Mouse (Mus musculus) left cerebral cortex, postnatal 14 days (tissue): Measurements from ENCODE around the gene Zkscan3. TPM values are rescaled to one million over a fixed set of nuclear protein-coding genes. Genes with fewer than 3 reads are reported as not detected.

Source experiments
- DNase-seq, 2 experiments: peaks; one replicate each; pipeline ENCODE4 v3.0.0; 2021 to 2022; ENCODE audit warnings: low spot score in 2 of 2, mixed read lengths in 1 of 2
- intact Hi-C: fragments of 180-260 bp; cut with DNase I; formaldehyde crosslinking; loops from one replicate; pipeline ENCODE4 v1.15.1; 2025
- long read RNA-seq, 2 experiments: library from polyadenylated mRNA; stranded (forward); transcript quantifications; one replicate each; pipeline ENCODE4 v2.0.0; 2021
- total RNA-seq, 2 experiments: library from RNA; stranded (reverse); gene quantifications; 2 replicates each; pipeline ENCODE4 v1.2.3; 2021

The Zkscan3 gene
- 10 to 100 TPM; 38.3 to 40.1 TPM for total RNA-seq
- long read RNA-seq, experiment 1, transcript Zkscan3-201 (6 exons, 2,561 nt) = minor isoform, 8 of 29 reads
- long read RNA-seq, experiment 1, transcript Zkscan3-203 (6 exons, 2,600 nt) = major isoform, 10 of 29 reads
- long read RNA-seq, experiment 1, partial matches to known transcripts = 3 of 29 reads
- long read RNA-seq, experiment 1, other reads (novel, unspliced or antisense) = 8 of 29 reads
- long read RNA-seq, experiment 2, transcript Zkscan3-203 (6 exons, 2,600 nt) = minor isoform, 7 of 28 reads
- long read RNA-seq, experiment 2, transcript Zkscan3-201 (6 exons, 2,561 nt) = major isoform, 9 of 28 reads
- long read RNA-seq, experiment 2, partial matches to known transcripts = 4 of 28 reads
- long read RNA-seq, experiment 2, other reads (novel, unspliced or antisense) = 8 of 28 reads

DNA sequence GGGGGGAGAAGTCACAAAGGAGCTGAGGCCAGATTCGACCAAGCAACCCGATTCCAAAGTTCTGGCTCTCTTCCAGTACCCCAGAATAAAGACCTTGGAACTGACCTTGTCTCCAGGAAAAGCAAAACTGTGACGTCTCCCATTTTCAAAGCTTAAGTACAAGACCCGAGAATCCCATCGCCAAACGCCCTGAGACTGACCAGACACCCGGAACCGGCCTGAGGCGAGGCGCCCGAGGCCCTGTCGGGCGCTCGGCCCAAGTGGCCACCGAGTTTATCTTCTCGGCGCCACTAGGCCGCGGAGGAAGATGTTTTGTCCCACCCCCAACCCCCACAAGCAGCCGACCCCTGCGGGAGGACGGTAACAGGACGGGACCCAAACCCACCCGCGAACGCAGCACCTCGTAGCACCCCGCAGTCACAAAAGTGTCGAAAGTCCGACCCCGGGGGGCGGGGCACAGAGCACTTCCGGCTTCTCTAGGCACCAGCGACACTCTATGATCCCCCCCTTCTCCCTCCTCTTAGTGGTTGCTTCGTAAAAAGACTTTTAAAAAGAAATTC lies at the start of gene Zkscan3:
Zkscan3 (minus strand) TSS at position 469 of the 560 bp plus-strand sequence.
- intact Hi-C loops = loop anchor here (1.0 to 5.0 kb wide), 2 partner anchors 40 to 50 kb away; partner anchors contain the start of genes Zscan12 and Zscan26
- DNase-seq = peak; percentile 82 to 85

DNA sequence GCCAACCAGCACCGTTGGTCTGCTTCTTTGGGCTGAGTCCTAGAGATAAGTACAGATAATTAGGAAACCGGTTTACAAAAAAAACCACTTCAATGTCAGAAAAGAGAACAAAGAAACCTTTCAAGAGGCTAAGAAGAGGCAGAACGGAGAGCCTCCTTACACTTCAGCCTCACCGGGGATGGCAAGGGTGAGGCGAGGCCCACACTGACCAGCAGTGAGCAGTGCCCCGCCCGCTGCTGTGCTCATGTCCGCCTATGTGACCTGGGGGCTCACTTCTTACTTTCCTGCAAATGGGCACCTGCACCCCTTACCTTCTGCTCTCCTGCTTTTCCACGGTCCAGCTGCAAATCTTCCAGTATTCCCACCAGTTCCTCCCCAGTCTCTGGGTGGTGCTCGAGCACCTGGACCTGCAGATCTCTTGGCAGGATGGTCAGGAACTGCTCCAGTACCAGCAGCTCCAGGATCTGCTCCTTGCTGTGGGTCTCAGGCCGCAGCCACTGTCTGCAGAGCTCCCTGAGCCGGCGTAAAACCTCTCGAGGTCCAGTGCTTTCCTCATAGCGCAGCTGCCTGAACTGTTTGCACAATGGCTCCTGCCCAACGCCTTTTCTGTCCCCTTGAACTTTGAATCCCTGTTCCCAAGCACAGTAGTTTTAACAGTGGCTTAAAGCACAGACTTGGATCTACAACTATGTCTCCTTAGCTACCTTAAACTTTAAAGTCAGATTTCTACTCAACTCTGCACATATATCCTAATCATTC lies 45.5 kb upstream of the Zkscan3 start:
- DNase-seq = no peak
- intact Hi-C loops = no loop called here

- intact Hi-C loops = no loop called here
- DNase-seq = no peak
Observed at GRCm38 (mm10) chr13:21446796-21447195, 44.2 kb upstream of the Zkscan3 start.

DNA sequence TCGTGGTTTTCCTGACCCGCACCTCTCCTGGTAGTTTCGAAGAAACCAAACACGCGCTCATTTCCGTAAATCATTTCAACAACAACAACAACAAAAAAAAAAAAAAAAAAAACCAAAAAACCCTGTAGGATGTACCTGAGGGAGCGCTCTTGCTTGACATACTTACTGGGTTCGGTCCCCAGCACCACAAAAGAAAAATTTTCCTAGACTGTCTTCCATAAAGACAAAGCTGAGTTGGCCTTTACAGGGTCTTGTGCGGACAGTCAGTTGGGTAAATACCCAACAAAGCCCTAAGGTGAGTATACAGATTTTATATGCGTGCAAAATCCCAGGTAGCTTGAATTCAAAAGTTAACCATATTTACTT lies 38.6 kb upstream of the Zkscan3 start:
- intact Hi-C loops = no loop called here
- DNase-seq = no peak

DNA sequence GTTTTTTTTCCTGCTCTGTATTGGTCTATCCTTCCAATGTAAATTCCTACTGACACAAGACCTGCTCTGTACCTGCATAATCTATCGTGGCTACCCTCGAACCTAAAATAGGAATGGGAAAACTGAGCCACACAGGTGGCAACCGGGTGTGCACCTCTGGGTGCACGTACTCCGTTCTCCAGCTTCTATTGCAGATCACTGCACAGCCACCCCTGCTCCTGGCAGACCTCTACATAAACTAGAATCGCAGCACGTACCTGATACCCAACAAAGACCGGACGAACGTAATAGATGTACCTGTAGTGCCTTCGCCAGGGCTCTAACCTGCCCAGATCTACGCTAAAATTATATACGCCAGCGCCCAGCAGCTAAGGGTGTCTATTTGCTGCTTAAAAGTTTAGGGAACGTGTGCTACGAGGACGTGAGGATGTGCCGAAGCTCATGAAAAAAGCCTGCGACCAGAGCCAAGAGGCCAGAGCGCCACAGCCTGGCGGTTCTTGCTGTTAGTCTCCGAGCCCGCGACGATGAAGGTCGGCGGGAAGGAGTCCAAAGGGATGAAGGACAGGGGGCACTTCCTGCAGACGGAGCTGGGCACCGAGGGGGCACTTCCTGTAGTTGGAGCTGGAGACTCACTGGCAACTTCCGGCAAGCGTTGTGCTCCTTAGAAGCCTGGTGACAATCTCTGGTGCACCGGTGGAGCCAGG lies 38.1 kb upstream of the Zkscan3 start, which contains the start of gene Pgbd1:
Pgbd1 (minus strand) TSS at position 556 of the 704 bp plus-strand sequence.
- intact Hi-C loops = no loop called here
- peak; percentile 70 to 80 for DNase-seq

- DNase-seq = no peak
- intact Hi-C loops = no loop called here
Observed at GRCm38 (mm10) chr13:21435476-21435875, 32.9 kb upstream of the Zkscan3 start.

DNA sequence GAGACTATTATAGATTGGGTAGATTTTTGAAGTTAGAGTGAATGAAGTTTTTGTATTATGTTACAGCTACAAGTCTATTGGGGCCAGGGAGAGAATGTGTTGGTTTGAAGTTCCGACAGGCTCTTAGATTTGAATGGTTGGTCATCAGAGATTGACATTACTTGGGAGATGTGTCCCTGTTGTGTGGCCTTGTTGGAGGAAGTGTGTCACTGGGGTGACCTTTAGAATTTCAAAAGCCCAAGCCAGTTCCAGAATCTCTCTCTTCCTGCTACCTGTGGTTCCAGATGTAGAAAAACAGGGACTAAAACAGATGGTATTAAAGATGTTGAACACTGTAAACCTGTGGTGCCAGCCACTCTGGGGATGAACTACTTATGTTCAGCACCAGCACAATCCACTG lies 25.1 kb upstream of the Zkscan3 start:
- no peak for DNase-seq
- intact Hi-C loops = no loop called here

DNA sequence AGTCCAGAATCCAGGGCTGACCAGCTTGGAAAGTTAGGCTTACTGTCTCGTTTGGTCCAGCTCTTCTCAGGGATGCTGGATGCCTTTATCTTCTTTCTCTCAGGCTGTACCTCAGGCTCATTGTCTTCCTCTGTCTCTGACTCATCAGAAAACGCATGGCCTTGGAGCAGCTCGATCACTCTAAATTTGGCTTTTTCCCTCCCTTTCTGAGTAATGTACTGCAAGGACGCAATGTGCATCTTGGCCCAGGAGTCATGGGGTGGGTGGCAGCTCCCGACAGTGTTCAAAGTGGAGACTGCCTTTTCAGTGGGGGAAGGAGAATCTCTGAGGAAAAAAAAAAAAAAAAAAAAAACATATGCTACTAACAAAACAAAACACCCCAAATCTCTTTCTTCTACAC lies 20.7 kb upstream of the Zkscan3 start:
- DNase-seq = no peak
- intact Hi-C loops = no loop called here

GRCm38 (mm10) chr13:21418865-21419264 lies 16.3 kb upstream of the Zkscan3 start:
- intact Hi-C loops = no loop called here
- no peak for DNase-seq

DNA sequence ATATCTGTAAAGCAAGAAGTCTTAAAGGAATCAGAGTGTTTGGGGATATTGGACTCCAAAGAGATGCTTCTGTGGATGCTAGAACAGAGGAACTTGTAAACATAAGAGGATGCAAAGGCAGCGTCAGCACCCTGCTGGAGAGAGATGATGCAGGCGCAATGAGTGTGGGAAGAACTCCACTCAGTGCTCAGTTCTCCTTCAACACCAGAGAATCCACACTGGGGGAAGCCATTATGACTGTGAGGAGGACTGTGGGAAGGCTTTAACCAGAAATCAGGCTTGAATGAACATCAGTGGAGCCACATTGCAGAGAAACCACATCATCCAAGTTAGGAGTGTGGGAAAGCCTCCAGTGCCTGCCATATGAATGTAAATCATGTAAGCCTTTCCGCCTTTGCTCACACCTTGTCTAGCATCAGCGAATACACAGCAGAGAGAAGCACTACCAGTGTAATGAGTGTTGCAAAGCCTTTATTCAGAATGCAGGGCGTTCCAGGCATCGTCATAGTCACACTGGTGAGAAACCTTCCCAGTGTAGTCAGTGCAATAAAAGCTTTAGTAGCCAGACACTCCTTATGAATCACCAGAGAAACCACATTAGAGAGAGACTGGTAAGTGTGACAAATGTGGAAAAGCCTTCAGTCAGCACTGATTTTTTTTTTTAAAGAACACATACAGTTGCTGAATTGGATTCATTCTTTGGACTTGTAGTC lies 14.9 kb upstream of the Zkscan3 start:
- DNase-seq = no peak
- intact Hi-C loops = no loop called here

GRCm38 (mm10) chr13:21415750-21416149 lies 13.2 kb upstream of the Zkscan3 start:
- no peak for DNase-seq

GRCm38 (mm10) chr13:21415266-21415665 lies 12.7 kb upstream of the Zkscan3 start:
- no peak for DNase-seq
- intact Hi-C loops = no loop called here

More at GRCm38 (mm10) chr13:21415750-21416149, 13.2 kb upstream of the Zkscan3 start:
- intact Hi-C loops = no loop called here

DNA sequence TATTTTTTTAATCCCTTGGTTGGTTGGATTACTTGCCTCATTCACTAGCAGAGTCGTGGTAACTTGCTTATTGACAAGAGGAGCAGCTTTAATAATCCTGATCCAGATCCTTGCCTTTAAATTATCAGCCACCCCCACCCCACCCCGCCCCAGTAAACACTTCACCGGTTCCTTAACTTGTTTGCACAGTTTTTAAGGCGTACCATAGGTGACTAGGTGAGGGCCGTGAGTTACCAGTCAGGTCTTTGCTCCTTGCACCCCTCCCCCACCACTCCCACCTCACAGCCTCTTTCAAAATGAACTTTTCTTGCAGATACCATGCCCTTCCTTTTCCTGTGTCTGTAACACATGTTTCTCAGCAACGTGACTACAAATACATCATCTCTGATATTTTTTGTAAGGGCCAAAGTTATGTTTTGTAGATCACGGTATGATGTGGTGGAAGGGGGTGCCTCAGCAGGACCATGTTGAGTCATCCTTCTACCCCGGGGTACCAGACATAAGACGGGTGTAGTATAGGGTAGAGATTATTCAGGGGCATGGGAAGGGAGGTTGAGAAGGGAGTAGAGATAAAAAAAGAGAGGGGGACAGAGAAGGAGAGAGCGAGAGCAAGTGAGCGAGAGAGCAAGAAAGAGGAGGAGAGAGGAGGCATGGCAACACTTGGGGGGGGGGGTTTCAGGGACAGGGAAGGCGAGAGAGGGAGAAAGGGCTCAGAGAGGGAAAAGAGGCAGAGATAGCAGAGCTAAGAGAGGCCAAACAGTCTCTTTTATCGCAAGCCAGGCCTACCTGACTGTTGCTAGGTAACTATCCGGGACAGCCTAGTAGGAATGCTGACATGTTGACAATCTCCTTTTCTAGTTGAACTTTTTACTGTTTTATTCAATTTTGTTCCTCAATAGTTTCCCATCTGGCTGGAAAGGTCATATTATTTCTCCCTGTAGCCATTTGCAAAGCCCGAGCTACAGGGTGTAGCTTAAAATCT lies 12.0 kb upstream of the Zkscan3 start:
- intact Hi-C loops = no loop called here
- no peak for DNase-seq

GRCm38 (mm10) chr13:21408805-21409459 lies 6.4 kb upstream of the Zkscan3 start:
- DNase-seq = no peak
- intact Hi-C loops = no loop called here

- DNase-seq = peak; percentile 87 to 93
- intact Hi-C loops = no loop called here
Observed at GRCm38 (mm10) chr13:21407969-21408804, 5.6 kb upstream of the Zkscan3 start.

DNA sequence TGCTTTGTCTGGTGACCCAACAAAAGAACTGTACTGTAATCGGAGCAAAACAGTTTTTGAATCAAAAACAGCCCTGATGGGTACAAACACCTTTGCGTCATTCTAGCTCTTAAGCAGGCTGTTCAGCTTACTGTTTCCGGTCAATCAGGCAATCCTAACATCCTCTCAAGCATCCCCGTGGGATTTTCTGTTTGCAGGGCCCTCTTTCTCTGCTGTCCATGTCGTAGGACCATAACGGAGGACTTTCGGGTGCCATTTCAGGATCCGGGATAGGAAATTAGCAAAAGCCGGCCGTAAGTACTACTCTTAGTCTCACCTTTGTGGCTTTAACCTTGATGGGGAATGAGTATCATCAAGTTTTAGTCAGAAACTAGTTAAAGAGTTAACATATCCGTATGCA lies 4.8 kb upstream of the Zkscan3 start:
- intact Hi-C loops = no loop called here
- DNase-seq = no peak
